Mouse (Mus musculus) midbrain, embryonic 11.5 days (tissue): ENCODE results near the gene Larp4. TPM values are rescaled to one million over a fixed set of nuclear protein-coding genes. Genes with fewer than 3 reads are reported as not detected.
"Not testable (repeated sequence)": the region's sequence is repeated elsewhere in the genome, so short reads cannot be mapped to it uniquely, and the experiment has no call there.

Source experiments
- ATAC-seq: fragments of 200-750 bp; cut with Nextera tagmentation; 2 replicates; pipeline ENCODE4 v1.8.0; 2017; ENCODE audit warnings: moderate TSS enrichment, moderate library complexity; ENCODE audit not compliant: low FRiP score
- DNase-seq: peaks from one replicate; pipeline ENCODE4 v3.0.0; 2015; ENCODE audit warnings: low spot score; ENCODE audit errors: missing footprints
- H3K27ac ChIP-seq: fragments of 300-500 bp; sonication (generic); 2 replicates; pipeline ENCODE4 v1.5.1; 2014; ENCODE audit warnings: low read depth, low read length
- H3K27me3 ChIP-seq: fragments of 300-500 bp; sonication (generic); 2 replicates; pipeline ENCODE4 v1.6.1; 2014; ENCODE audit warnings: mild to moderate bottlenecking, low read length, moderate library complexity, mixed read lengths; ENCODE audit not compliant: control insufficient read depth, insufficient read depth
- H3K36me3 ChIP-seq: fragments of 300-500 bp; sonication (generic); 2 replicates; pipeline ENCODE4 v1.6.1; 2014; ENCODE audit warnings: mild to moderate bottlenecking, low read length, moderate library complexity, mixed read lengths; ENCODE audit not compliant: control insufficient read depth, insufficient read depth
- H3K4me1 ChIP-seq: fragments of 300-500 bp; sonication (generic); 2 replicates; pipeline ENCODE4 v1.6.1; 2014; ENCODE audit warnings: low read length; ENCODE audit not compliant: control insufficient read depth, insufficient read depth
- H3K4me2 ChIP-seq: fragments of 300-500 bp; sonication (generic); 2 replicates; pipeline ENCODE4 v1.6.1; 2014; ENCODE audit warnings: mild to moderate bottlenecking, moderate library complexity
- H3K4me3 ChIP-seq: fragments of 300-500 bp; sonication (generic); 2 replicates; pipeline ENCODE4 v1.5.1; 2014; ENCODE audit warnings: low read depth, low read length
- H3K9ac ChIP-seq: fragments of 300-500 bp; sonication (generic); 2 replicates; pipeline ENCODE4 v1.6.1; 2014; ENCODE audit warnings: low read length
- H3K9me3 ChIP-seq: fragments of 300-500 bp; sonication (generic); 2 replicates; pipeline ENCODE4 v1.6.1; 2016; ENCODE audit warnings: low read length; ENCODE audit not compliant: control insufficient read depth
- whole genome bisulfite sequencing: fragments of 180-500 bp; shearing (Covaris S2); extraction: QIAGEN DNeasy Blood & Tissue Kit; methylation state at CpG from one replicate; pipeline ENCODE4 v1.1.7; 2014; 5-methylcytosine and 5-hydroxymethylcytosine counted together
- polyA plus RNA-seq: library from polyadenylated mRNA; unstranded; fragments of >200 nt; fragmentation: Nextera tagmentation; extraction: Ambion mirVana; gene quantifications from 2 replicates; pipeline ENCODE4 v1.2.1, GENCODE M21; 2014

Gene Larp4
- polyA plus RNA-seq, 1 experiment from 2014 or later = 36.9 TPM

GRCm38 (mm10) chr15:99966961-99967360, 2.9 kb upstream of the Larp4 start, which contains the start of gene Fam186a:
TSS of gene Fam186a (minus strand) at chr15:99967061.
- Histone ChIP-seq H3K27me3 (no peaks in the 10 kb centered on the region), H3K4me3 (no peak within 1 kb of the TSS), H3K27ac (no peak within 1 kb of the TSS), H3K36me3 (no peaks in the 10 kb centered on the region), H3K9ac (no peak within 1 kb of the TSS), H3K9me3 (no peaks in the 10 kb centered on the region), H3K4me2 (no peak within 1 kb of the TSS), H3K4me1 (no peaks in the 10 kb centered on the region)
- no peak for ATAC-seq
- 76% methylated on average over 4 of the region's 4 CpGs for WGBS
- peak; percentile 49 for DNase-seq

DNA sequence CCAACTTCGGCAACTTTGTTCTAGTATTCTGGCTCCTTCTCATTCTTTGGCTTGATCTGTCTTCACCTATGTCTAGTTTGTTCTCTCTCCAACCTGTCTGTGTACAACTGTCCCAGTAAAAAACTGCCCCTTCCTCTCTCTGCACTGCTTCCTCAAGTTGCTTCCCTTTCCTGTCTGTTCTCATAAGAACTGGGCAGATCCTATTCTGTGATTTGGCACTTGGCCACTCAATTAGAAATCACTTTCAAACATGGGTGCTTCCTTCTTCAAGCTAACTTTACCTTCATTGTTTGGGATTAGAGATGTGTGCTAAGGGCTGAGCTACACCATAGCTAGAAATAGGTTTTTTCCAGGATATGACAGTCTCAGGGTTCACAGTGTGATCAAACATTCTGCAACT, 741 bp downstream of the Larp4 start:
- Histone ChIP-seq H3K27ac (no peak overlapping the region), H3K9me3 (no peaks in the 10 kb centered on the region), H3K4me1 (peaks cover 6% of the 10 kb centered on the region; the same call in 1 of the 2 replicates), H3K4me2 (no peak overlapping the region), H3K27me3 (no peaks in the 10 kb centered on the region), H3K36me3 (no peaks in the 10 kb centered on the region), H3K4me3 (no peak overlapping the region), H3K9ac (no peak overlapping the region)
- no peak for DNase-seq
- WGBS = 83% methylated on average over 1 of the region's 1 CpGs
- no peak for ATAC-seq

DNA sequence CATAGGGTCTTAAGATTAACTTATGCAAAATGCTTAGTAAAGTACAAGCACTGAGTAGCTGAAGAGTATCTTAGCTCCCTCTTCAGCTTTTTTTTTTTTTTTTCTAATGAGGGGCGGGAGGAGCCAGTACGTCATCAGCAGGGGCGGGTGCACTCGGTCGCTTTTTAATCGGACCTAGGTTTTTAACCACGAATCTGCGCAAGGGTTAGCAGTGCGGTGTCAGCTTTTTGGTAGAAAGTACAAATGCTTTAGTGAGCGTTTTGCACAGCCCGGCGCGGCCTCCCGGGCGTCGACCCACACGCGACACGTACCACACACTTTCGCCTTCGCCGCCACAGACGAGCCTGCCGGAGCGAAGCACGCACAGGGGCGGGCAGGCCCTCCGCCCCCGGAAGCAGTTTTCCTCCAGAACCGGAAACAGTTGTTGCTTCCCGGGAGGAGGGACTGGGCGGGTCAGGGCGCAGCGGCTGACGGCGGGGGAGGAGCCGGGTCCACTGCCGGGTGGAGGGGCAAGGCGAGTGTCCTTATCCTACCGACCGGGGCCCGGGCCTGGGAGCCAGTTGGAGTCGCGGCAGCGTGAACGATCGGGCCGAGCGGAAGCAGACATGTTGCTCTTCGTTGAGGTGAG, 2.6 kb downstream of the Larp4 start:
- DNase-seq (peak; percentile 99), ATAC-seq (peak; percentile 97)
- WGBS = 0% methylated on average over 50 of the region's 50 CpGs
- Histone ChIP-seq H3K27ac (peak overlapping the region; percentile 96), H3K9me3 (no peaks in the 10 kb centered on the region), H3K36me3 (no peaks in the 10 kb centered on the region), H3K9ac (peak overlapping the region; percentile 90), H3K4me1 (peaks cover 6% of the 10 kb centered on the region; the same call in 1 of the 2 replicates), H3K27me3 (no peaks in the 10 kb centered on the region), H3K4me2 (peak overlapping the region; percentile 78), H3K4me3 (peak overlapping the region; percentile 95)

DNA sequence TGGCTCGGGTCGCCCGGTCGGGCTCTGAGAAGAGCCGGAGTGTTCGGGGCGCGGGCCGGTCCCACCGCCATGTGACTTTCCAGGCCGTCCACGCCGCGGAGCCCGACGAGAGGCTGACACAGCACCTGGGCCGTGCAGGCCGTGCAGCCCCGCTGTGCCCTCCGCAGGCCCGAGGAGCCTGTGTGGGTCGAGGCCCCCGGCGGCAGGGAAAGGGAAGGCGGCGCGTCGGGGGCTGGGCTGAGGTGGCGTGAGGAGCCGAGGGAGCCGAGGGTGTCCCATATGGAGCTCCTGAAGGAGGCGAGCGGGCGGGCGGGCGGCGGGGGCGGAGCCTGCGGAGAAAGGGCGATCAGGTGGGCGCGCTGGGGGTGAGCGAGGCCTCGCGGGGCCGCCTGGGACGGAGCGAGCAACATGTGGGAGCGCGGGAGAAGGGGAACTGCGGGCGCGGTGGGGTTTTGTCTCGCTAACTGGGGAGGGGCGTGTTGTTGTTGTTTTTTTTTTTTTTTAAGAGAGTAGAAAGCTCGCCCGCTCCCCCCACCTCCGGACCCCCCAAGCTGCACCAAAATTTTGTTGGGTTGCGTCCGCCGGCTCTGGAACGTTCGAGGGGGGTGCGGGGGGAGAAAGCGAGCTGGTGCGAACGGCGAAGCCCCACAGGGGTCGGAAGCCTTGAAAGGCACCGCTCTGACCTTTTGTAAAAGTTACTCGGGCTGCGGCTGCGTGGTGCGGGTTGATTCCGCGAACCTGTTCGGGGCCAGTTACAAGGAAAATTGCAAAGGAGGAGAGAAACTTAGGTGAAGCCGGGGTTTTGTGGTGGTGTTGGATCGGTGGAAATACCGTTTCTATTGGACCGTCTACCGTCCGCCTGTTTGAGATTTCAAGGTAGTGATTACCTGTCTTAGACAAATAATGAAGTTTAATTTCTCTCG, 3.4 kb downstream of the Larp4 start:
- Histone ChIP-seq H3K27ac (peak overlapping the region; percentile 96), H3K4me3 (peak overlapping the region; percentile 95), H3K4me2 (peak overlapping the region; percentile 78), H3K36me3 (no peaks in the 10 kb centered on the region), H3K9me3 (no peaks in the 10 kb centered on the region), H3K9ac (peak overlapping the region; percentile 90), H3K4me1 (peaks cover 6% of the 10 kb centered on the region; the same call in 1 of the 2 replicates), H3K27me3 (no peaks in the 10 kb centered on the region)
- ATAC-seq = peak; percentile 87
- WGBS = under 1% methylated on average over 83 of the region's 84 CpGs
- DNase-seq = peak; percentile 95

- H3K9me3 ChIP-seq = no peaks in the 10 kb centered on the region
- H3K27me3 ChIP-seq = no peaks in the 10 kb centered on the region
- no peak overlapping the region for H3K9ac ChIP-seq
- ATAC-seq (no peak), DNase-seq (peak; percentile 66)
- H3K4me2 ChIP-seq = no peak overlapping the region
- H3K36me3 ChIP-seq = no peaks in the 10 kb centered on the region
- 83% methylated on average over 2 of the region's 2 CpGs for WGBS
- H3K4me1 ChIP-seq = peaks cover 6% of the 10 kb centered on the region; the same call in 1 of the 2 replicates
- H3K4me3 ChIP-seq = no peak overlapping the region
- H3K27ac ChIP-seq = no peak overlapping the region
Measured at GRCm38 (mm10) chr15:99974476-99975220, 4.8 kb downstream of the Larp4 start.

GRCm38 (mm10) chr15:99976121-99976520, 6.3 kb downstream of the Larp4 start:
- H3K9me3 ChIP-seq, H3K9ac ChIP-seq, H3K36me3 ChIP-seq, ATAC-seq, H3K27me3 ChIP-seq, H3K4me3 ChIP-seq, H3K27ac ChIP-seq, H3K4me1 ChIP-seq, H3K4me2 ChIP-seq: not testable (repeated sequence)
- peak; percentile 72 for DNase-seq
- WGBS = 85% methylated on average over 2 of the region's 2 CpGs

GRCm38 (mm10) chr15:99979266-99979665, 9.4 kb downstream of the Larp4 start:
- no peak overlapping the region for H3K27ac ChIP-seq
- 0 out of 2 replicates have a peak, but pooled peaks cover 2% of the 10 kb centered on the region for H3K4me1 ChIP-seq
- no peaks in the 10 kb centered on the region for H3K9me3 ChIP-seq
- 92% methylated on average over 1 of the region's 1 CpGs for WGBS
- no peaks in the 10 kb centered on the region for H3K27me3 ChIP-seq
- no peak overlapping the region for H3K9ac ChIP-seq
- DNase-seq = peak; percentile 81
- H3K4me3 ChIP-seq = no peak overlapping the region
- no peaks in the 10 kb centered on the region for H3K36me3 ChIP-seq
- no peak overlapping the region for H3K4me2 ChIP-seq
- ATAC-seq = no peak

DNA sequence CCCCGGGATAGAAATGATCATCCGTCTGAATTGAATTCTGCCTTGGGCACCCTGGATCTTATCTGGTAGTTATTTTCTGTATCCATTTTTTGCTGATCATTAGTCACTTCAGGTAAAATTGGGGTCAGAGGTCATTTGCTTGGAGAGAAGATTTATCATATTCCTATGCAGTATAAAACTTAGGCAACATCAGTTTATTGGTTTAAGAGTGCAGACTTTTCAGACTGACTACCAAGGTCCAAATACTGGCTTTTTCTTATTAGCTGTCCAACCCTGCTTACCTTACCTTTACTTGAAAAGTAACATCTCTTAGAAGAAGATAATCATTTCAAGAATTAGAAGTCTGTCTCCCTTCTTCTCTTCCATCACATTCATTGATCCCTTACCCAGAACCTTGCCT, 9.8 kb downstream of the Larp4 start:
- Histone ChIP-seq H3K4me2 (no peak overlapping the region), H3K27ac (no peak overlapping the region), H3K4me3 (no peak overlapping the region), H3K4me1 (no peaks in the 10 kb centered on the region), H3K9ac (no peak overlapping the region), H3K27me3 (no peaks in the 10 kb centered on the region), H3K36me3 (no peaks in the 10 kb centered on the region), H3K9me3 (no peaks in the 10 kb centered on the region)
- 96% methylated on average over 2 of the region's 2 CpGs for WGBS
- ATAC-seq = no peak
- peak; percentile 78 for DNase-seq
